Comparison of ENCODE assay signal across 10 mouse cellular contexts in the genomic region with DNA sequence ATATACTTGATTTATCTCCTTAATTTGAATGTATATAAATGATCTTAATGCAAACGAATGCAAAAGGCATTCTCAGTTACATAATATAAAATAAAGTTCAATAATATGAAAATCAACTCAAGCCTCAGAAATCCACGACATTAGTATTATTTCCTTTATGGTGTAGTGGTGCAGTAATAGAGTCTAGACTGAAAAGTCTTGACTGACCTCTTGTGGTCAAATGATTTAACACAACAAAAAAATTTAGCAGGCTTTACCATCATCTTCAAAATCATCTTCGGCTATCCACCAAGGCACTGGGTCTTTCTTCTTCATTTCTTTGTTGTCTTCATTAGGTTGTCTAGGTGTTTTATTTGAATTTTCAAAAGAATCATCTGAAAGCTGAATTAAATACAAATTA. TPM values are rescaled to one million over a fixed set of nuclear protein-coding genes. Genes with fewer than 3 reads are reported as not detected.
DNase-seq lines count a peak whose midpoint lies in the region; ATAC-seq and TF ChIP-seq lines count a peak whose summit lies in the region.
"Had no signal": no experiment of that assay in that cellular context is flagged by ENCODE, and none has a peak within 500 bp of the region (broad histone marks: within the 10 kb centered on the region; RNA-seq: fewer than 3 reads in every experiment).

No protein-coding gene starts in this region.

- DNase-seq in heart, postnatal 0 days (ENCODE audit: low spot score), result peak; percentile 43
- no peak for DNase-seq in heart, postnatal 4 days
- DNase-seq in A20 (ENCODE audit: low read depth, low spot score), result peak; percentile 37
- DNase-seq in cerebellum, adult 8-10 months, result no peak
- DNase-seq in cerebellum, postnatal 36 days, result no peak
- no peak for DNase-seq in adrenal gland, adult 8-10 months
- DNase-seq: right cerebral cortex, postnatal 14 days had no signal

- no peaks in the 10 kb centered on the region for H3K27me3 ChIP-seq in heart, postnatal 0 days (ENCODE audit: control insufficient read depth, insufficient read depth, low read length)
- H3K27me3 ChIP-seq: limb, embryonic 12.5 days had no signal

- no peak overlapping the region for H3K27ac ChIP-seq in heart, postnatal 0 days (ENCODE audit: low read depth)
- H3K27ac ChIP-seq: limb, embryonic 12.5 days had no signal

- H3K36me3 ChIP-seq in heart, postnatal 0 days (replicated peaks; ENCODE audit: control insufficient read depth, insufficient read depth, low read length), result peaks cover 36% of the 10 kb centered on the region

- H3K4me2 ChIP-seq in heart, postnatal 0 days (ENCODE audit: low read depth, low read length), result no peak overlapping the region
- H3K4me2 ChIP-seq: limb, embryonic 12.5 days had no signal

- TF ChIP-seq EP300 in heart, postnatal 0 days (IDR thresholded peaks at IDR 0.05; ENCODE audit: low read depth), result no peak

- TF ChIP-seq CTCF in heart, postnatal 0 days (IDR thresholded peaks at IDR 0.05; ENCODE audit: low read depth), result peak; percentile 56

- H3K4me1 ChIP-seq in heart, postnatal 0 days (ENCODE audit: control insufficient read depth, insufficient read depth), result no peaks in the 10 kb centered on the region
- H3K4me1 ChIP-seq: limb, embryonic 12.5 days had no signal

- no peak for ATAC-seq in heart, postnatal 0 days (ENCODE audit: insufficient read depth, low read depth)
- ATAC-seq in activated CD4-positive, CD25-positive, alpha-beta regulatory T cell, adult 4 months, result peak; percentile 72
- ATAC-seq in megakaryocyte progenitor cell, adult 5-6 weeks (replicated peaks; ENCODE audit: poor library complexity), result peak; percentile 82

- no peak overlapping the region for H3K9ac ChIP-seq in heart, postnatal 0 days (replicated peaks; ENCODE audit: low read depth, low read length)
- H3K9ac ChIP-seq: limb, embryonic 12.5 days had no signal

- WGBS in heart, postnatal 0 days, result 33% methylated on average over 3 of the region's 3 CpGs

- H3K4me3 ChIP-seq in heart, postnatal 0 days (ENCODE audit: low read depth, low read length), result no peak overlapping the region
- H3K4me3 ChIP-seq: limb, embryonic 12.5 days had no signal

- H3K9me3 ChIP-seq in heart, postnatal 0 days (replicated peaks; ENCODE audit: control insufficient read depth, low read length), result no peaks in the 10 kb centered on the region
- H3K9me3 ChIP-seq: limb, embryonic 12.5 days had no signal

RNA-seq across cellular contexts. Expression of gene Cep162, which starts 7.2 kb away (rescaled TPM):
- 2.0 and 2.2 TPM in 2 replicates for total RNA-seq in heart, postnatal 0 days (2014; rRNA removed; ENCODE audit: low replicate concordance)
- polyA plus RNA-seq in heart, postnatal 0 days (2015; fragmentation: Nextera tagmentation; extraction: Ambion mirVana), result 2.2 and 2.3 TPM in 2 replicates
- 1 to 10 TPM; 3.7 to 4.2 TPM for total RNA-seq in heart, postnatal 4 days (2021)
- 10 to 100 TPM; 10.6 to 13.0 TPM for polyA plus RNA-seq in activated CD4-positive, CD25-positive, alpha-beta regulatory T cell, adult 4 months (2017; shearing (Covaris generic))
- total RNA-seq in megakaryocyte progenitor cell, adult 5-6 weeks (2015), result 7.6 and 10.9 TPM in 2 replicates
- 9.2 and 10.8 TPM in 2 replicates for total RNA-seq in megakaryocyte progenitor cell, adult 5-6 weeks (2017)
- 10 to 100 TPM in 2 of 4 experiments, 1 to 10 TPM in 2; 6.5 to 10.6 (median 9.5) TPM for total RNA-seq in adrenal gland, adult 8-10 months (2022)

Comparison
In these comparisons a context has a peak if more than half of its experiments do, and no peak if none do; other contexts are left out.
1. DNase-seq: peak in heart, postnatal 0 days (single experiment) and A20 (single experiment); none in heart, postnatal 4 days (single experiment), cerebellum, adult 8-10 months (single experiment), cerebellum, postnatal 36 days (0 of 2) and adrenal gland, adult 8-10 months (single experiment).